Mouse (Mus musculus) right cerebral cortex, postnatal 36 days (tissue): ENCODE data around the gene Angpt4.
A peak's percentile ranks its signal among the peaks of the same experiment; 100 is the strongest.

Experiments
- DNase-seq, 2 experiments: peaks; one replicate each; pipeline ENCODE4 v3.0.0; 2022; ENCODE audit warnings: low spot score in 2 of 2, mixed read lengths in 1 of 2

The Angpt4 gene

GRCm38 (mm10) chr2:151980355-151980693 is 69.3 kb downstream of the Angpt4 start:
- DNase-seq = no peak

- no peak for DNase-seq
Measured at GRCm38 (mm10) chr2:151981268-151981667, 70.3 kb downstream of the Angpt4 start.

- no peak for DNase-seq
Measured at GRCm38 (mm10) chr2:151982476-151982875, 71.5 kb downstream of the Angpt4 start.

GRCm38 (mm10) chr2:151984019-151984418 is 73.0 kb downstream of the Angpt4 start:
- no peak for DNase-seq

GRCm38 (mm10) chr2:151985426-151986172 is 74.6 kb downstream of the Angpt4 start:
- DNase-seq = no peak

GRCm38 (mm10) chr2:151986958-151987357 is 75.9 kb downstream of the Angpt4 start:
- no peak for DNase-seq

- no peak for DNase-seq
Measured at GRCm38 (mm10) chr2:151988978-151989377, 78.0 kb downstream of the Angpt4 start.

- no peak for DNase-seq
Measured at GRCm38 (mm10) chr2:151990985-151991394, 80.0 kb downstream of the Angpt4 start.

- DNase-seq = no peak
Measured at GRCm38 (mm10) chr2:151991446-151991845, 80.4 kb downstream of the Angpt4 start.

GRCm38 (mm10) chr2:151994350-151995122 is 83.5 kb downstream of the Angpt4 start:
- peak in 1 of 2 experiments; percentile 55 for DNase-seq
